Mouse (Mus musculus): ENCODE data around the gene Csnk1g2. TPM values are rescaled to one million over a fixed set of nuclear protein-coding genes. Genes with fewer than 3 reads are reported as not detected.

The Csnk1g2 gene
- polyA plus RNA-seq, 1 experiment from 2014 or later: 65.4 TPM

DNA sequence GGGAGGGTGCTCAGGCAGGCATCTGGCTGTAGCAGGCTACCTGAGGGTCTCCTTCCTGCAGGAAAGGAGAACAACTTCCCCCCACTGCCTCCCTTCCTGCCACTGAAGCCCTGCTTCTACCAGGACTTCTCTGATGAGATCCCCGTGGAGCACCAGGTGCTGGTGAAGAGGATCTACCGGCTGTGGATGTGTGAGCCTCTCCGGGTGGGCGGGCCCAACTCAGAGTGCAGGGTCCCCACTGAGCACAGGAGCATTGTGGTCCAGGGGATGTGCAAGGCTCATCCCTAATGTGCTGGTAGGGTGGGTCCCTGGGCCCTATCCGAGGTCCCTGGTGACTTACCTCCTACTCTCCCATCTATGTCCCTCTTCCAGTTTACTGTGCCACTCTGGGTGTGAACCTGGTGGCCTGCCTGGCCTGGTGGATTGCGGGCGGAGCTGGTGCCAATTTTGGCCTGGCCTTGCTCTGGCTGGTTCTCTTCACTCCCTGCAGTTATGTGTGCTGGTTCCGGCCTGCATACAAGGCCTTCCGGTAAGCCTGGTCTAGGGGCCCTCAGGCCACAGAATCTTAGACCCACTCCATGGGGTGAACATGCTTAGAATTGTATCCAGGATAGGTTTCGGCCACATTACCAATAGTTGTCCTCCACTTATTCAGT is 13.2 kb upstream of the Csnk1g2 start:
- ATAC-seq (ENCODE audit: low FRiP score) (no peak), DNase-seq (ENCODE audit: low spot score) (no peak)
- Histone ChIP-seq H3K4me3 (replicated peaks; ENCODE audit: low read length) (no peak overlapping the region), H3K4me2 (replicated peaks) (no peak overlapping the region), H3K9ac (no peak overlapping the region), H3K27ac (no peak overlapping the region), H3K36me3 (replicated peaks; ENCODE audit: control insufficient read depth, insufficient read depth) (peaks cover 75% of the 10 kb centered on the region), H3K27me3 (ENCODE audit: control insufficient read depth, insufficient read depth, low read length) (no peaks in the 10 kb centered on the region), H3K9me3 (ENCODE audit: control insufficient read depth, low read length) (no peaks in the 10 kb centered on the region), H3K4me1 (replicated peaks; ENCODE audit: control insufficient read depth, insufficient read depth, low read length) (no peaks in the 10 kb centered on the region)
- WGBS: 95% methylated on average over 10 of the region's 10 CpGs

DNA sequence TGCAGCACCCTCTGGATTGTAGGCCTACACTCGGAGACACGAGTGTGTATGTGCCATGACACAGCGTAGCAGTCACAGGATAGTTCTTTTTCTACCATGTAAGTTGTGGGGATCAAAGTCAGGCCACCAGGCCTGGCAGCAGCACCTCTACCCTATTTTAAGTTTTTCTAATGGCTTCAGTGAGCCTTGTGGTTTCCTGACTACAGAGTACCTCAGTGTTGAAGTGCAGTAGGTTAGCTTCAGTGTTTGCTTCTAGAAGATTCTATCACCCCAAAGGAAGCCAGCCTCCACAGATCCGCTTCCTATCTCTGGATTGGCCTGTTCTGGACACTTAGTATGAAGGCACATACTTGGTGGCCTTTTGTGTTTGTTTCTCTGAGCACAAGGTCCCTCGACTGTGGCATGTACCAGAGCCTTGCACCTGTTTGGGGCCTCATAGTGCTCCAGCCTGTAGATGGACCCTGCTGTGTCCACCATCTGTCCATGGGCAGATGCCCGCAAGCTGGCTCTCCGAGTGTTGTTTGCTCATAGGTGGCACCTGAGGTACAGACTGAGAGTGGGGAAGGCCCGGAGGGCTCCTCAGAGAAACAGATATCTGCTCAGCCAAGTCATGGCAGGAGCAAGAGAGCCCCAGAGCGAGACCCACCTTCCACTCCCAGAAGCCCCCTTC is 12.4 kb upstream of the Csnk1g2 start:
- H3K27ac ChIP-seq: no peak overlapping the region
- ATAC-seq (ENCODE audit: low FRiP score): no peak
- WGBS: 92% methylated on average over 9 of the region's 9 CpGs
- DNase-seq (ENCODE audit: low spot score): no peak
- H3K9me3 ChIP-seq (ENCODE audit: control insufficient read depth, low read length): no peaks in the 10 kb centered on the region
- H3K27me3 ChIP-seq (ENCODE audit: control insufficient read depth, insufficient read depth, low read length): no peaks in the 10 kb centered on the region
- H3K4me1 ChIP-seq (replicated peaks; ENCODE audit: control insufficient read depth, insufficient read depth, low read length): no peaks in the 10 kb centered on the region
- peaks cover 83% of the 10 kb centered on the region for H3K36me3 ChIP-seq (replicated peaks; ENCODE audit: control insufficient read depth, insufficient read depth)
- no peak overlapping the region for H3K4me3 ChIP-seq (replicated peaks; ENCODE audit: low read length)
- no peak overlapping the region for H3K9ac ChIP-seq
- no peak overlapping the region for H3K4me2 ChIP-seq (replicated peaks)

DNA sequence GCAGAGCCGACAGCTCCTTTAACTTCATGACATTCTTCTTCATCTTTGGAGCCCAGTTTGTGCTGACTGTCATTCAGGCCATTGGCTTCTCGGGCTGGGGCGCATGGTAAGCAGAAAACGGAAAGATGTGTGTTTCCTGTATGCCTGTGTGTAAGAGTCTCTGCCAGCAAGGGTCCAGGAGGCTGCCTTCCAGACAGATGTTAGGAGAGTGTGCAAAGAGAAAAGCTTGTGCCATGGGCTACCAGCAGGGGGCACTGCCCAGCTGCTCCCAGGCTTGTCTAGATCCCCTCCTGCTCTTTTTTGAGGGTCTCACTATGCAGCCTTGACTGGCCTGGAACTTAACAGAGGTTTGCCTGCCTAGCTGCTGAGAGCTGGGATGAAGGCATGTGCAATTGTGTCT is 11.6 kb upstream of the Csnk1g2 start:
- 72% methylated on average over 4 of the region's 4 CpGs for WGBS
- ATAC-seq (ENCODE audit: low FRiP score) (no peak), DNase-seq (ENCODE audit: low spot score) (peak; percentile 47)
- H3K27ac ChIP-seq: no peak overlapping the region
- H3K4me1 ChIP-seq (replicated peaks; ENCODE audit: control insufficient read depth, insufficient read depth, low read length): no peaks in the 10 kb centered on the region
- no peak overlapping the region for H3K4me2 ChIP-seq (replicated peaks)
- H3K36me3 ChIP-seq (replicated peaks; ENCODE audit: control insufficient read depth, insufficient read depth): peaks cover 90% of the 10 kb centered on the region
- no peak overlapping the region for H3K9ac ChIP-seq
- H3K4me3 ChIP-seq (replicated peaks; ENCODE audit: low read length): no peak overlapping the region
- no peaks in the 10 kb centered on the region for H3K9me3 ChIP-seq (ENCODE audit: control insufficient read depth, low read length)
- H3K27me3 ChIP-seq (ENCODE audit: control insufficient read depth, insufficient read depth, low read length): no peaks in the 10 kb centered on the region

DNA sequence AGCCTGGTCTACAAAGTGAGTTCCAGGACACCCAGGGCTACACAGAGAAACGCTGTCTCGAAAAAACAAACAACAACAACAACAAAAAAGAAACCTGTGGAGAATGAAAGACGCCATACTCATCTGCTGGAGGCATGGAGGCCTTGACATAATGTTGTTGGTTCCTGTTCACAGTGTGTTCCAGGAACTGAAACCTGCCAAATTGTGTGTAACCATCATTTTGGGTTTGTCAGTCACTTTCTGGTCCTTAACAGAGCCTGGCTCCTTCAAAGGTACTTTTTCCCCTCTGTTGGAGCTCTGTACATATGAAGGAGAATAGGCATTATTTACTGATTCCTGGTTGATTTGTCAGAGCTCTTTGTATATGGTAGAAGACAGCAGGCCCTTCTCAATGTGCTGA is 10.7 kb upstream of the Csnk1g2 start:
- H3K4me1 ChIP-seq (replicated peaks; ENCODE audit: control insufficient read depth, insufficient read depth, low read length): no peaks in the 10 kb centered on the region
- no peak overlapping the region for H3K4me3 ChIP-seq (replicated peaks; ENCODE audit: low read length)
- H3K36me3 ChIP-seq (replicated peaks; ENCODE audit: control insufficient read depth, insufficient read depth): peaks cover 82% of the 10 kb centered on the region
- no peak overlapping the region for H3K9ac ChIP-seq
- WGBS: 92% methylated on average over 3 of the region's 3 CpGs
- H3K27me3 ChIP-seq (ENCODE audit: control insufficient read depth, insufficient read depth, low read length): no peaks in the 10 kb centered on the region
- no peaks in the 10 kb centered on the region for H3K9me3 ChIP-seq (ENCODE audit: control insufficient read depth, low read length)
- no peak overlapping the region for H3K4me2 ChIP-seq (replicated peaks)
- DNase-seq (ENCODE audit: low spot score) (no peak), ATAC-seq (ENCODE audit: low FRiP score) (no peak)
- no peak overlapping the region for H3K27ac ChIP-seq

DNA sequence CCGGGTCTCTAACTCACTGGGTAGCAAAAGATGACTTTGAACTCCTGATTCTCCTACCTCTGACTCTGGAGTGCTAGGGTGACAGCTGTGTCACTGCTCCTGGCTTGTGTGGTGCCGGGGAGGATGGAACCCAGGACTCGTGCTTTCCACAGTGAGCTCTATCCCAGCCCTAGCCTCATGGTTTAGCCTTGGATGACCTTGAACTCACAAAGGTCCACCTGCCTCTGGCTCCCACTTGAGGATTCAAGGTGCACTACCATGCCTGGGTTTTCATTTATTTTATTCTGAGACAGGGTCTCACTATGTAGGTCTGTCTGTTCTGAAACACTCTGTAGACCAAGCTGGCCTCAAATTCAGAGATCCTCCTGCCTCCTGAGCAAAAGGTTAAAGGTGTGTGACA is 8.8 kb upstream of the Csnk1g2 start:
- no peak overlapping the region for H3K4me3 ChIP-seq (replicated peaks; ENCODE audit: low read length)
- H3K9ac ChIP-seq: no peak overlapping the region
- H3K36me3 ChIP-seq (replicated peaks; ENCODE audit: control insufficient read depth, insufficient read depth): peaks cover 62% of the 10 kb centered on the region
- DNase-seq (ENCODE audit: low spot score) (no peak), ATAC-seq (ENCODE audit: low FRiP score) (no peak)
- H3K27ac ChIP-seq: no peak overlapping the region
- no peaks in the 10 kb centered on the region for H3K27me3 ChIP-seq (ENCODE audit: control insufficient read depth, insufficient read depth, low read length)
- H3K9me3 ChIP-seq (ENCODE audit: control insufficient read depth, low read length): no peaks in the 10 kb centered on the region
- H3K4me2 ChIP-seq (replicated peaks): no peak overlapping the region
- no peaks in the 10 kb centered on the region for H3K4me1 ChIP-seq (replicated peaks; ENCODE audit: control insufficient read depth, insufficient read depth, low read length)
- WGBS: 97% methylated on average over 3 of the region's 3 CpGs

DNA sequence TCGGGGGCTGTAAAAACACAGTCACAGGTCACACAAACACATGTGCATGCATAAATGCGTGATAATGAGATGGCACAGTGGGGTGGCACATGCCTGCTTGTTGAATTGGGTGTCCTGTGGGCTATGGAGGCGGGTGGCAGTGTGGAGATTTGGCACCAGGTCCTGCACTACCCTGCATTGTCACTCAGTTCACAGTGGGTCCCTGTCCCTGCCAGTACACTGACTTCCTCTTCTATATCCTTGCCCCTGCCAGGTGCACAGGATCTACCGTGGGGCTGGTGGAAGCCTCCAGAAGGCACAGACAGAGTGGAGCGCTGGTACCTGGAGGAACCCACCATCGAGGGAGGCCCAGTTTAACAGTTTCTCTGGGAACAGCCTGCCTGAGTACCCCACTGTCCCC is 8.3 kb upstream of the Csnk1g2 start:
- WGBS: 86% methylated on average over 6 of the region's 6 CpGs
- no peaks in the 10 kb centered on the region for H3K4me1 ChIP-seq (replicated peaks; ENCODE audit: control insufficient read depth, insufficient read depth, low read length)
- H3K27me3 ChIP-seq (ENCODE audit: control insufficient read depth, insufficient read depth, low read length): no peaks in the 10 kb centered on the region
- no peak overlapping the region for H3K9ac ChIP-seq
- ATAC-seq (ENCODE audit: low FRiP score): no peak
- H3K4me3 ChIP-seq (replicated peaks; ENCODE audit: low read length): no peak overlapping the region
- H3K9me3 ChIP-seq (ENCODE audit: control insufficient read depth, low read length): no peaks in the 10 kb centered on the region
- no peak overlapping the region for H3K27ac ChIP-seq
- no peak for DNase-seq (ENCODE audit: low spot score)
- H3K4me2 ChIP-seq (replicated peaks): no peak overlapping the region
- peaks cover 57% of the 10 kb centered on the region for H3K36me3 ChIP-seq (replicated peaks; ENCODE audit: control insufficient read depth, insufficient read depth)

DNA sequence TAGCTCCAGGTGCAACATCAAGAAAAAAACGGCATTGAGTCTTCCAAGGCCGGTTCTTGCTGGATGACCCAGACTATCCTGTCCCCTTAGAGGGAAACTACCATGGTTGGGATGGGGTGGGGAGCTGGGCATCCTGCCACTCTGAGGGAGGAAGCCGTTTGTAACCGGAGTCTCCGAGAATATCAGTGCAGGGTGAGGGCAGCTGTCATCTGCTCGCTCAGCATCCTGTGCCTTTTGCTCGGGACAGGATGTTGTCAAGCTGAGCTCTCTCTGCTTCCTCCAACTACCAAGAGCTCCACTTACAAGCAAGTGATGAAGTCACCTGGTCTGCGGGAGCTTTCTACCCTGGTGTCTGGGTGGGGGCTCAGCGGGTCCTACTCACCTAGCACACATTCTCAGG is 4.5 kb upstream of the Csnk1g2 start:
- Histone ChIP-seq H3K9me3 (ENCODE audit: control insufficient read depth, low read length) (no peaks in the 10 kb centered on the region), H3K36me3 (replicated peaks; ENCODE audit: control insufficient read depth, insufficient read depth) (peaks cover 26% of the 10 kb centered on the region), H3K4me1 (replicated peaks; ENCODE audit: control insufficient read depth, insufficient read depth, low read length) (peaks cover 9% of the 10 kb centered on the region), H3K27me3 (ENCODE audit: control insufficient read depth, insufficient read depth, low read length) (no peaks in the 10 kb centered on the region), H3K9ac (no peak overlapping the region), H3K4me3 (replicated peaks; ENCODE audit: low read length) (no peak overlapping the region), H3K27ac (no peak overlapping the region), H3K4me2 (replicated peaks) (no peak overlapping the region)
- no peak for DNase-seq (ENCODE audit: low spot score)
- no peak for ATAC-seq (ENCODE audit: low FRiP score)
- 87% methylated on average over 9 of the region's 9 CpGs for WGBS

DNA sequence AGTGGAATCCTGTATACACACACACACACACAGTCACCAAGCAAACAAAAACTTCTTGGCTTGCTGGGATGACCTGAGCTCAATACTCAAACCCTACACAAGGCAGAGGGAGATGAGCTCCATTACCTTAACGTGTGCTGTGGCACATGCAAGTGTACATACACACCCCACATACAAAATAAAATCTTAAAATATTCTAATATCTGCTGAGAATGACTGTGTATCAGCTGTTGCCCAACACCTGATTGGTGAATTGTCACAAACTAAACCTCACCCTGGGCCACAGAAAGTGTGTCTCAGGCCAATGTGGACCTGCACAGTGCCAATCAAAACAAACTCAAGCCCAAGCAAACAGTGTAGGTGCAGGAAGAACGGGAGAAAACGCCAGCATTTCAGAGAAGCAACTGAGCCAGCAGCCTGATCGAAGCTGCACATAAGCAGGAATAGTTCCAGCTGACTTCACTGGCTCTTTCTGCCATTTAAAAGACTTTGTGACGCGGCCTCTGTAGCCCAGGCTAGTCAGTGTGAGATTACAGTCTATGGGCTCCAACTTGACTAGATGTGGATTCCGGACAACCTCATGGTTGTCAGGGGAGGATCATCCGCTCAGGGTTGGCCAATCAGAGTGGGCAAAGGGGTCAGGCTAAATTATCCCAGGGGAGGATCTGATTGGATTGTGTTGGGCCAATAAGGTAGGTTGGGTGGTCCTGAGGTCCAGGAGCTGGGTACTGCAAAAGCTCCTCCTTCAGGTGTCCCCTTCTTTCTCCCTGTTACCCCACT is 3.0 kb upstream of the Csnk1g2 start:
- ATAC-seq (ENCODE audit: low FRiP score): no peak
- WGBS: 36% methylated on average over 8 of the region's 8 CpGs

DNA sequence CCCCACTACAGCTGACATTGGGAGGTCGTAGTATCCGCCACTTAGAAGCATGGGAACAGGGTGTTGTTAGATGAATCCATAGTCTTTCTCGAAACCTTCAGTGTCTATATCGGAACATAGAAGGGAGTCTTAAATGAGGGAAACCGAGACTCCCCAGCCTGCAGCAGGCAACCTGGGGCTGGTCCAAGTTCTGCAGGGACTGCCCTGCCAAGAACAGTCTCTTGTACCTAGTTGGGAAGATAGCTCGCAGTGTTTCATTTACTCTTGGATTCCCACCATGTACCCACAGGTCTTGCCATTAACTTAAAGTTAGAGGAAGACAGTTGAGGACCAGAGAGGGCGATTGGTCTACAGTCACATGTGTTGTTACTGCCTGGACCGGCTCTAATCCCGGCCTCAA is 2.3 kb upstream of the Csnk1g2 start:
- H3K9ac ChIP-seq: no peak overlapping the region
- ATAC-seq (ENCODE audit: low FRiP score) (no peak), DNase-seq (ENCODE audit: low spot score) (no peak)
- 88% methylated on average over 9 of the region's 9 CpGs for WGBS
- H3K9me3 ChIP-seq (ENCODE audit: control insufficient read depth, low read length): no peaks in the 10 kb centered on the region
- H3K4me3 ChIP-seq (replicated peaks; ENCODE audit: low read length): no peak overlapping the region
- no peak overlapping the region for H3K27ac ChIP-seq
- H3K4me1 ChIP-seq (replicated peaks; ENCODE audit: control insufficient read depth, insufficient read depth, low read length): peaks cover 30% of the 10 kb centered on the region
- peaks cover 5% of the 10 kb centered on the region for H3K36me3 ChIP-seq (replicated peaks; ENCODE audit: control insufficient read depth, insufficient read depth)
- no peak overlapping the region for H3K4me2 ChIP-seq (replicated peaks)
- no peaks in the 10 kb centered on the region for H3K27me3 ChIP-seq (ENCODE audit: control insufficient read depth, insufficient read depth, low read length)

More for the DNA sequence above, 3.0 kb upstream of the Csnk1g2 start:
- H3K27me3 ChIP-seq (ENCODE audit: control insufficient read depth, insufficient read depth, low read length): no peaks in the 10 kb centered on the region
- H3K36me3 ChIP-seq (replicated peaks; ENCODE audit: control insufficient read depth, insufficient read depth): peaks cover 12% of the 10 kb centered on the region
- no peak overlapping the region for H3K4me3 ChIP-seq (replicated peaks; ENCODE audit: low read length)
- no peak overlapping the region for H3K4me2 ChIP-seq (replicated peaks)
- no peak for DNase-seq (ENCODE audit: low spot score)
- peaks cover 24% of the 10 kb centered on the region for H3K4me1 ChIP-seq (replicated peaks; ENCODE audit: control insufficient read depth, insufficient read depth, low read length)
- H3K9ac ChIP-seq: no peak overlapping the region
- H3K27ac ChIP-seq: no peak overlapping the region
- no peaks in the 10 kb centered on the region for H3K9me3 ChIP-seq (ENCODE audit: control insufficient read depth, low read length)
